Mouse (Mus musculus) stomach, embryonic 14.5 days (tissue): ENCODE results near the gene S1pr3. TPM values are rescaled to one million over a fixed set of nuclear protein-coding genes. Genes with fewer than 3 reads are reported as not detected.
A peak's percentile ranks its signal among the peaks of the same experiment; 100 is the strongest.

Experiments used
- ATAC-seq: fragments of 200-750 bp; cut with Nextera tagmentation; 2 replicates; pipeline ENCODE4 v1.8.0; 2017; ENCODE audit warnings: low read depth, moderate TSS enrichment; ENCODE audit not compliant: insufficient number of reproducible peaks, insufficient read depth, low FRiP score
- H3K27ac ChIP-seq: fragments of 300-500 bp; sonication (generic); 2 replicates; pipeline ENCODE4 v1.5.1; 2014; ENCODE audit warnings: mild to moderate bottlenecking, low read length, moderate library complexity, mixed read lengths
- H3K27me3 ChIP-seq: fragments of 300-500 bp; sonication (generic); 2 replicates; pipeline ENCODE4 v1.6.1; 2014; ENCODE audit warnings: low read length, control low read depth, mixed read lengths; ENCODE audit not compliant: control insufficient read depth, insufficient read depth
- H3K36me3 ChIP-seq: fragments of 300-500 bp; sonication (generic); 2 replicates; pipeline ENCODE4 v1.6.1; 2014; ENCODE audit warnings: mild to moderate bottlenecking, control low read depth, low read length, moderate library complexity, mixed read lengths; ENCODE audit not compliant: control insufficient read depth, insufficient read depth
- H3K4me1 ChIP-seq: fragments of 300-500 bp; sonication (generic); 2 replicates; pipeline ENCODE4 v1.6.1; 2014; ENCODE audit warnings: low read length, control low read depth, mixed read lengths; ENCODE audit not compliant: control insufficient read depth, insufficient read depth
- H3K4me2 ChIP-seq: fragments of 300-500 bp; sonication (generic); replicated peaks from 2 replicates; pipeline ENCODE4 v1.6.1; 2014; ENCODE audit warnings: low read depth, low read length, control low read depth
- H3K4me3 ChIP-seq: fragments of 300-500 bp; sonication (generic); 2 replicates; pipeline ENCODE4 v1.5.1; 2014; ENCODE audit warnings: low read depth, low read length, control low read depth
- H3K9ac ChIP-seq: fragments of 300-500 bp; sonication (generic); replicated peaks from 2 replicates; pipeline ENCODE4 v1.6.1; 2014; ENCODE audit warnings: low read depth, mild to moderate bottlenecking, control low read depth, low read length, moderate library complexity, mixed read lengths
- H3K9me3 ChIP-seq: fragments of 300-500 bp; sonication (generic); 2 replicates; pipeline ENCODE4 v1.6.1; 2016; ENCODE audit warnings: low read depth, low read length, control low read depth; ENCODE audit not compliant: control insufficient read depth
- WGBS: fragments of 180-500 bp; shearing (Covaris S2); extraction: QIAGEN DNeasy Blood & Tissue Kit; methylation state at CpG from one replicate; pipeline ENCODE4 v1.1.7; 2014; 5-methylcytosine and 5-hydroxymethylcytosine counted together
- polyA plus RNA-seq: library from polyadenylated mRNA; unstranded; fragments of >200 nt; fragmentation: Nextera tagmentation; extraction: Ambion mirVana; gene quantifications from 2 replicates; pipeline ENCODE4 v1.2.1, GENCODE M21; 2014

S1pr3 gene
- polyA plus RNA-seq: 61.1 and 64.9 TPM in 2 replicates

DNA sequence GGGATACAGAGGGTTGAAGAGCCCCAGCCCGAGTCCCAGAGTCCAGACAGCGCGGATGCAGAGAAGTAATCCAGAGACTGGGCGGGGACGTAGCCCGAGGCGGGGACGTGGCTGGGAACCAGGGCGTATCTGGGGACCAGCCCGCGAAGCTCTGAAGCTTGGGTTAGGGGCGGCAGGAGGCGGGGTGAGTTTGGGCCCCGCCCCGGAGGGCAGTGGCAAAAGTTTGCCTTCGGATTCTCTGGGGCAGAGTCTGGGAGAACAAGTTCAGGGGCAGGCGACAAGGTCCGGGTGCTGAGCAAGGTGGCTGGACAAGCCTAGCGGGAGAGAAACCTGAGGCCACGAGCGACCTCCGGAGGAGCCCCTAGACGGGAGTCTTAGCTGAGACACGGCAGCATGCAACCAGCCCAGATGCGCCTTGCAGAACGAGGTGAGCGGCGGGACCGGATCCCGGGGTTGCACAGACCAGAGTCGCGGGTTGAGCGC, at the start of gene S1pr3:
Gene S1pr3, plus strand, starts transcription at position 121 of the 483 bp plus-strand sequence.
- H3K9ac ChIP-seq: peak within 1 kb of the TSS; percentile 77
- H3K4me2 ChIP-seq: peak within 1 kb of the TSS; percentile 64
- H3K4me1 ChIP-seq: peaks cover 18% of the 10 kb centered on the region; the same call in 1 of the 2 replicates
- WGBS: under 1% methylated on average over 33 of the region's 33 CpGs
- no peaks in the 10 kb centered on the region for H3K9me3 ChIP-seq
- peak; percentile 87 for ATAC-seq
- no peaks in the 10 kb centered on the region for H3K36me3 ChIP-seq
- H3K27me3 ChIP-seq: no peaks in the 10 kb centered on the region
- H3K4me3 ChIP-seq: peak within 1 kb of the TSS; percentile 70
- H3K27ac ChIP-seq: peak within 1 kb of the TSS; percentile 83

DNA sequence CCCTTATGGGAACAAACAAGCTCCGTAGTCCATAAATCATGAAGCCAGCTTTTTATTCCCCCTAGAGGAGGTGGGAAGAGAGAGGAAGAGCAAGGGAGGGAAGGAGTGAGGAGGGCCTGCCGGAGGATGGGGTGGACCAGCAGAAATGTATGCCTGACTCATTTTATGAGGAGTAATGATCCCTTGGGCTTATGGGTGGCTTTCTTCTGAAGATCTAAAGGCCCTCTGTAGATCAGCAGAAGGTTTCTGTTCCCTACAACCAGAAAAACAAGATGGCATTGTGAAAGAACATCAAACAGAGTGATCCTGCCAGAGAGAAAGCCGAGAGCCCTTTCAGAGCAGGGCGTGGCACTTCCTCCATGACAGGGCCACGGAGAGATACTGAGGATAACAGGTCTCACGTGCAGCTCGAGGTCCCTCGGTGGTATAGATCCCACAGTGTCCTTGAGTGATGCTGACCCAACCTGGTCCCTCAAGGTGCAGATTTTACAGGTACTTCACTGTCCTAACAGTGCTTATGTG, 47.9 kb upstream of the S1pr3 start:
- Histone ChIP-seq H3K4me3 (no peak overlapping the region), H3K27me3 (no peaks in the 10 kb centered on the region), H3K9me3 (no peaks in the 10 kb centered on the region), H3K4me1 (no peaks in the 10 kb centered on the region), H3K4me2 (no peak overlapping the region), H3K27ac (no peak overlapping the region), H3K9ac (no peak overlapping the region), H3K36me3 (no peaks in the 10 kb centered on the region)
- 64% methylated on average over 8 of the region's 8 CpGs for WGBS
- no peak for ATAC-seq

DNA sequence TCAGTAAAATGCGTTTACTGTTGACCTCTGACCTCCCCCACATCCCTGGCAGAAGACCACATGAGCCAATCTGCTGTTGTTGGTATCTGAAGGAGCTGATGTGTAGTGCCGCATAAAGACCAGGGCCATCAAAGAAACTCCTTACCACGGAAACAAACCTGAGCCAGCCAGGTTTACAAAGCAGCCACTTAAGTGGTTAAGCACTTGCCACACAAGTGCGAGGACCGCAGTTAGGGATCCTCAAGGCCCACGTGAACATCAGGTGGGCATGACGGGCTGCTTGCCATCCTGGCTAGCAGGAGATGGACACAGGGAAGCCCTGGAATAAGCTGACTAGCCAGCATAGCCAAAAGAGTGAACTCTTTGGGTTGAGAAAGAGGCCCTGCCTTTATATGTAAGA, 45.0 kb upstream of the S1pr3 start:
- Histone ChIP-seq H3K9me3 (no peaks in the 10 kb centered on the region), H3K36me3 (no peaks in the 10 kb centered on the region), H3K4me3 (no peak overlapping the region), H3K9ac (no peak overlapping the region), H3K4me1 (no peaks in the 10 kb centered on the region), H3K27me3 (no peaks in the 10 kb centered on the region), H3K4me2 (no peak overlapping the region), H3K27ac (no peak overlapping the region)
- no peak; the same call in 1 of the 2 replicates for ATAC-seq
- WGBS: 64% methylated on average over 7 of the region's 7 CpGs

DNA sequence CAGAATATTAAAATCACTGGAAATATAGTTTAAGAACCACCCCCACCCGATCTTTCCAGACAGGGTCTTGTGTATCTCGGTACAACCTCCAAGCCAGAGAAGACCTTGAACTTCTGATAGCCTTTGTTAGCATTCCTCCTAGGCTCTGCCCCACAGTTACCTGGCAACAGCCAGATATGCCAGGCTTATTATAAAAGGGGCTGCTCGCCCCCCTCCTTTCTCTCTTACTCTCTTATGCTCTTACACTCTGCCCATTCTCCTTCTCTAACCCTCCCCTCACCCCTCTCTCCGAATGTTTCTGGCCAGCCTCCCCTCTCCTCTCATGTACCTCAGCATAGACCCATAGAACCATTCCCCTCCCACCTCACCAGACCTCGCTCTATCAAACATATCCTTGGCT, 44.5 kb upstream of the S1pr3 start:
- Histone ChIP-seq H3K4me3 (no peak overlapping the region), H3K9me3 (no peaks in the 10 kb centered on the region), H3K27ac (no peak overlapping the region), H3K27me3 (no peaks in the 10 kb centered on the region), H3K36me3 (no peaks in the 10 kb centered on the region), H3K4me1 (no peaks in the 10 kb centered on the region), H3K9ac (no peak overlapping the region), H3K4me2 (no peak overlapping the region)
- 65% methylated on average over 5 of the region's 5 CpGs for WGBS
- ATAC-seq: peak; percentile 60

DNA sequence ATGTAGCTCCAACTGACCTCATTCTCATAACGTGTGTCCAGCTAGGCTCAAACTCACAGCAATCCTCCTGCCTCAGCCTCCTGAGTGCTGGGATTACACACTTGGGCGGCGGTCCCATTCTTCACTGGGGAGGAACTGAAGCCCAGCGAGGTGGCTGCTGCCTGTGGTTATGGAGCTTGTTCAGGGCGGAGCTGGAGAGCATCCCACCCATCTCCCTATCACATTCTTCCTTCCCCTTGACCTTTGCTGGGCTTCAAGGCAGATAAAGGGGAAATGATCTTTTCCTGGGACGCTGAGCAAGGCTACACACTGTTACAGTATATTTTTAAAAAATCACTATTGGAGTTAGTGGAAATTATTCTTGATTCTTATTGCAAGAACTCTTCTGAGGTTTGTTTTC, 43.2 kb upstream of the S1pr3 start:
- ATAC-seq: no peak
- H3K4me2 ChIP-seq: no peak overlapping the region
- no peaks in the 10 kb centered on the region for H3K9me3 ChIP-seq
- H3K27ac ChIP-seq: no peak overlapping the region
- H3K27me3 ChIP-seq: no peaks in the 10 kb centered on the region
- WGBS: 80% methylated on average over 6 of the region's 6 CpGs
- H3K4me3 ChIP-seq: no peak overlapping the region
- no peaks in the 10 kb centered on the region for H3K36me3 ChIP-seq
- no peak overlapping the region for H3K9ac ChIP-seq
- H3K4me1 ChIP-seq: no peaks in the 10 kb centered on the region

DNA sequence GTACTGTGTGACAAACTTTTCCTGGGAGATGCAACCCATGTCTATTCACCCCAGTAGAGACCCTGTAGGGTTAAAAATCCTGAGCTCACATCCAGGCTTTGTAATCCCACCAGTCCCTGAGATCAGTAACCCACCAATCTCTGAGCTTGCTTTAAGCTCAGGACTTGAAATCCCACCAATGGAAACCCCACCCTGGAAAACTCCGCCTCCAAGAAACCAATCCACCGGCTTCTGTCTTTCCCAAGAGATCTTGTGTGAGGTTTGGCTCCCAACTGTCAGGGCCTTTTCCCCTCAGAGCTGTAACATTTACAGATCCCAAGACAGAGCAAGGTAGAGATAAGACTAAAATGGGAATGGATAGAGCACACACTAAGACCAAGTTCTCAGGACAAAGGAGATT, 40.1 kb upstream of the S1pr3 start:
- 80% methylated on average over 2 of the region's 2 CpGs for WGBS
- Histone ChIP-seq H3K36me3 (no peaks in the 10 kb centered on the region), H3K4me3 (no peak overlapping the region), H3K9ac (no peak overlapping the region), H3K4me1 (no peaks in the 10 kb centered on the region), H3K9me3 (no peaks in the 10 kb centered on the region), H3K27ac (no peak overlapping the region), H3K4me2 (no peak overlapping the region), H3K27me3 (no peaks in the 10 kb centered on the region)
- no peak for ATAC-seq

DNA sequence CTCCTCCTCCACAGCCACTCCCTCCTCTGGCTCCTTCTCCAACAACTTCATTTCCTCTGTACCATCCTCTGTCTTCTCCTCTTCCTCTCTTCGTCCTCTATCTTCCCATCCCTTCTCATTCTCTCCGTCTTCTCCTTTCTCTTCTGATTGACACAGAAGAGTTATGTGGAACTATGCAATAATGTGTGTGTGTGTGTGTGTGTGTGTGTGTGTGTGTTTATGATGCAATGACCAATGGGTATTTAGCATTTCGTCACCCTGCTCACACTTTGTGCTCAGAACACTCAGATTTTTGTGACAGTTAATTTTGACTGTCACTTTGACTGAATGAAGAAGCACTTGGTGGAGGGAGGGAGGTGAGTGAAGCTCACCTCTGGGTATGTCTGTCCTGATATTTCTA, 39.1 kb upstream of the S1pr3 start:
- no peak overlapping the region for H3K4me3 ChIP-seq
- H3K36me3 ChIP-seq: no peaks in the 10 kb centered on the region
- H3K27me3 ChIP-seq: no peaks in the 10 kb centered on the region
- H3K9ac ChIP-seq: no peak overlapping the region
- H3K4me1 ChIP-seq: no peaks in the 10 kb centered on the region
- H3K9me3 ChIP-seq: no peaks in the 10 kb centered on the region
- H3K27ac ChIP-seq: no peak overlapping the region
- no peak overlapping the region for H3K4me2 ChIP-seq
- no peak for ATAC-seq
- 91% methylated on average over 3 of the region's 3 CpGs for WGBS

DNA sequence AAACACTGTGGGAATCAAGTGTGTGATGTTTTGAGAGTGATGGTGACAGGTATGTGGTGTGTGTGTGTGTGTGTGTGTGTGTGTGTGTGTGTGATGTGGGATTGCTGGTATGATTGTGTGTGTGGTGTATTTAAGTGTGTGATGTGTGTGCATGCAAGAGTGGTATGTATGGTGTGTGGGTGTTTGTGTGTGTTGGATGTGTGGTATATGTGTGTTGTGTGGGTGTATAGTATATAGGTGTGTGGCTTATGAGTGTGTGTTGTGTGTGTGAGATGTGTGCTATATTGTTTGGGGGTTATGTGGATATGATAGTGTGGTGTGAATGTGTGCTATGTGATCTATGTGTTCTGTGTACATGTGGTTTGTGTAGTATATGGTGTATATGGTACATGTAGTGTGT, 35.4 kb upstream of the S1pr3 start:
- no peak overlapping the region for H3K27ac ChIP-seq
- no peaks in the 10 kb centered on the region for H3K36me3 ChIP-seq
- no peak overlapping the region for H3K4me2 ChIP-seq
- H3K9ac ChIP-seq: no peak overlapping the region
- no peaks in the 10 kb centered on the region for H3K9me3 ChIP-seq
- peaks cover 2% of the 10 kb centered on the region for H3K4me1 ChIP-seq
- no peaks in the 10 kb centered on the region for H3K27me3 ChIP-seq
- no peak for ATAC-seq
- no peak overlapping the region for H3K4me3 ChIP-seq
